Mouse (Mus musculus): ENCODE results near the gene Ubxn2a. TPM values are rescaled to one million over a fixed set of nuclear protein-coding genes. Genes with fewer than 3 reads are reported as not detected.
"Not testable (repeated sequence)": the region's sequence is repeated elsewhere in the genome, so short reads cannot be mapped to it uniquely, and the experiment has no call there.

Ubxn2a gene
- polyA plus RNA-seq, 1 experiment from 2014 or later = 30.0 TPM

DNA sequence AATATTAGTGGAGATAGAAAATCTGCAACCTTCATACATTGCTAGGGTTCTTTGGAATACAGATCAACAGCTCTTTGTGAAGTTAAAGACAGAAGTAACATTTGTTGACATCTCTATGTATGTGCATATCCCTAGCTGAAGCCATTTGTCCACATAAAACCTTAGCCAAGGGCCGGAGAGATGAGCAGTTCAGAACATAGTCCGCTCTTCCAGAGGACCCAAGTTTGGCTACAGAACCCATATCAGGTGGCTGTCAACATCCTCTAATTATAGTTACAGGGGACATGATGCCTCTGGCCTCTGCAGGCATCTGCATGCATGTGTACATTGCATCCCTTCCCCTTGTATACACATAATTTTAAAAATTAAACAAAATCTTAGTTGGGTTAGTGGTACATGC lies 18.3 kb downstream of the Ubxn2a start:
- no peak overlapping the region for H3K4me3 ChIP-seq (ENCODE audit: low read depth, low read length)
- H3K4me1 ChIP-seq (replicated peaks; ENCODE audit: control insufficient read depth, insufficient read depth, low read length) = no peaks in the 10 kb centered on the region
- no peaks in the 10 kb centered on the region for H3K9me3 ChIP-seq (ENCODE audit: control insufficient read depth, low read length)
- no peak overlapping the region for H3K4me2 ChIP-seq (ENCODE audit: low read length)
- WGBS = 91% methylated on average over 2 of the region's 2 CpGs
- ATAC-seq (replicated peaks; ENCODE audit: low FRiP score, low TSS enrichment, low read depth) (no peak), DNase-seq (ENCODE audit: low spot score) (no peak)
- H3K9ac ChIP-seq (ENCODE audit: low read length) = no peak overlapping the region
- H3K36me3 ChIP-seq (ENCODE audit: control insufficient read depth, insufficient read depth, low read length) = peaks cover 13% of the 10 kb centered on the region
- H3K27ac ChIP-seq (ENCODE audit: low read depth) = no peak overlapping the region
- no peaks in the 10 kb centered on the region for H3K27me3 ChIP-seq (replicated peaks; ENCODE audit: control insufficient read depth, insufficient read depth, low read length)

DNA sequence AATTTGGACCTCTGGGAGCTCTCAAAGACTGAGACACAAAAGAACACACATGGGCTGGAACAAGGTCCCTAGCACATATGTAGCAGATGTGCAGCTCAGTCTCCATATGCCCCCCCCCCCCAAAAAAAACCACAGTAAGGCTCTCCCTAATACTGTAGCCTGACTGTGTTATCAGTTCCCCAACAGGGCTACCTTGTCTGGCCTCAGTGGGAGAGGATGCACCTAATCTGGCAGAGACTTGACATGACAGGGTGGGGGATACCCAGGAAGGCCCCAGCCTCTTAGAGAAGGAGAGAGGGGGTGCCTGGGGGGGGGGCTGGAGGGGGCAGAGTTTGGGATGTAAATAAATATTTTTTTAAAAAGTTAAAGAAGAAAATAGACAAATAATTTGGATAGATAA lies 18.8 kb downstream of the Ubxn2a start:
- H3K4me2 ChIP-seq (ENCODE audit: low read length) = no peak overlapping the region
- H3K9me3 ChIP-seq (ENCODE audit: control insufficient read depth, low read length) = no peaks in the 10 kb centered on the region
- no peak overlapping the region for H3K4me3 ChIP-seq (ENCODE audit: low read depth, low read length)
- ATAC-seq (replicated peaks; ENCODE audit: low FRiP score, low TSS enrichment, low read depth) (no peak), DNase-seq (ENCODE audit: low spot score) (no peak)
- no peak overlapping the region for H3K27ac ChIP-seq (ENCODE audit: low read depth)
- no peak overlapping the region for H3K9ac ChIP-seq (ENCODE audit: low read length)
- no peaks in the 10 kb centered on the region for H3K4me1 ChIP-seq (replicated peaks; ENCODE audit: control insufficient read depth, insufficient read depth, low read length)
- no peaks in the 10 kb centered on the region for H3K27me3 ChIP-seq (replicated peaks; ENCODE audit: control insufficient read depth, insufficient read depth, low read length)
- peaks cover 10% of the 10 kb centered on the region for H3K36me3 ChIP-seq (ENCODE audit: control insufficient read depth, insufficient read depth, low read length)

DNA sequence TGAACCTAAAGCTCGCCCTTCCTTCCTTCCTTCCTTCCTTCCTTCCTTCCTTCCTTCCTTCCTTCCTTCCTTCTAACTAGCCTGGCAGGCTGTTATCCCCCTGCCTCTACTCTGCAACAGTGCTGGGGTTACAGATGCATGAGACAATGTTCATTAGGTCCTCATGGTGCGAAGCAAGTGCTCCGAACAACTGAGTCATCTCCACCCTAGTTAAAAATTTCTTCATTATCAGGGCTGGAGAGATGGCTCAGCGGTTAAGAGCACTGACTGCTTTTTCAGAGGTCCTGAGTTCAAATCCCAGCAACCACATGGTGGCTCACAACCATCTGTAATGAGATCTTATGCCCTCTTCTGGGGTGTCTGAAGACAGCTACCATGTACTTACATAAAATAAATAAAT lies 20.9 kb downstream of the Ubxn2a start:
- H3K4me3 ChIP-seq (ENCODE audit: low read depth, low read length); H3K27me3 ChIP-seq (replicated peaks; ENCODE audit: control insufficient read depth, insufficient read depth, low read length); H3K36me3 ChIP-seq (ENCODE audit: control insufficient read depth, insufficient read depth, low read length); DNase-seq (ENCODE audit: low spot score); H3K9me3 ChIP-seq (ENCODE audit: control insufficient read depth, low read length); H3K9ac ChIP-seq (ENCODE audit: low read length); H3K4me1 ChIP-seq (replicated peaks; ENCODE audit: control insufficient read depth, insufficient read depth, low read length); H3K4me2 ChIP-seq (ENCODE audit: low read length); ATAC-seq (replicated peaks; ENCODE audit: low FRiP score, low TSS enrichment, low read depth); H3K27ac ChIP-seq (ENCODE audit: low read depth): not testable (repeated sequence)
- WGBS = 90% methylated on average over 4 of the region's 4 CpGs

DNA sequence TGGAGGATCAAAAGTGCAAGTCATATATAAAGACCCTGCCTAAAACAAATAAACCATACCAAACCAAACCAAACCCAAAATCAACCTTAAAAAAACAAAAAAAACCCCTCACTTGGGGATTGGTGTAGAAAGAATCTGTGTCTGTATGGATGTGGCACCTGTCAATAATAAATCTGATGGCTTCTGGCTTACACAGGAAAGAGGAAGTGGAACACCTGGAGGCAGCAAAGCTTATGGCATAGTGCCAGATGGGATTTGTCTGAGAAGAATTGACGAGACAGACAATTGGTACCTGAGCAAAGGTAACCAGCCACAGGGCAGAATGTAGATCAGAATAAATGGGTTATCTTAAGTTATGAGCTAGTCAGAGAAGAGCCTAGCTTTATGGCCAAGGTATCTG lies 22.4 kb downstream of the Ubxn2a start:
- H3K9me3 ChIP-seq (ENCODE audit: control insufficient read depth, low read length) = no peaks in the 10 kb centered on the region
- ATAC-seq (replicated peaks; ENCODE audit: low FRiP score, low TSS enrichment, low read depth) = no peak
- no peaks in the 10 kb centered on the region for H3K4me1 ChIP-seq (replicated peaks; ENCODE audit: control insufficient read depth, insufficient read depth, low read length)
- H3K27me3 ChIP-seq (replicated peaks; ENCODE audit: control insufficient read depth, insufficient read depth, low read length) = no peaks in the 10 kb centered on the region
- H3K27ac ChIP-seq (ENCODE audit: low read depth) = no peak overlapping the region
- H3K36me3 ChIP-seq (ENCODE audit: control insufficient read depth, insufficient read depth, low read length) = 0 out of 2 replicates have a peak, but pooled peaks cover 6% of the 10 kb centered on the region
- no peak overlapping the region for H3K9ac ChIP-seq (ENCODE audit: low read length)
- no peak for DNase-seq (ENCODE audit: low spot score)
- H3K4me2 ChIP-seq (ENCODE audit: low read length) = no peak overlapping the region
- 66% methylated on average over 1 of the region's 1 CpGs for WGBS
- H3K4me3 ChIP-seq (ENCODE audit: low read depth, low read length) = no peak overlapping the region

DNA sequence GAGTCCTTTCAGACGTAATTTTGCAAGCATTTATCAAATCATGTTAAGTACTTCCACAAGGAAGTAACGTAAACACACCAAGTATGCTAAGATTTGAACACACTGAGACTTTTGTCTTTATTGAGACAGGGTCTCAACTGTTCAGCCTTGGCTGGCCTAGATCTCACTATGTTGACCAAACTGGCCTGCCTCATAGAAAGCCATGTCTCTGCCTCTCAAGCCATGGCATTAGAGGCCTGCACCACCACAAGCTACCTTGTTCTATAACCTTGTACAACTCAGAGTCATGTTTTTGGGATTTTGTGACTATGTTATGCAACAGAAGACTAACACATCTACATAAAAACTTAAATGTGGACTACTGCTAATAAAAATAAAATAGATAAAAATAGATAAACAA lies 25.4 kb downstream of the Ubxn2a start:
- Histone ChIP-seq H3K36me3 (ENCODE audit: control insufficient read depth, insufficient read depth, low read length) (0 out of 2 replicates have a peak, but pooled peaks cover 6% of the 10 kb centered on the region), H3K4me1 (replicated peaks; ENCODE audit: control insufficient read depth, insufficient read depth, low read length) (no peaks in the 10 kb centered on the region), H3K9ac (ENCODE audit: low read length) (no peak overlapping the region), H3K4me2 (ENCODE audit: low read length) (no peak overlapping the region), H3K4me3 (ENCODE audit: low read depth, low read length) (no peak overlapping the region), H3K9me3 (ENCODE audit: control insufficient read depth, low read length) (no peaks in the 10 kb centered on the region), H3K27ac (ENCODE audit: low read depth) (no peak overlapping the region), H3K27me3 (replicated peaks; ENCODE audit: control insufficient read depth, insufficient read depth, low read length) (no peaks in the 10 kb centered on the region)
- WGBS = 65% methylated on average over 2 of the region's 2 CpGs
- DNase-seq (ENCODE audit: low spot score) = no peak
- ATAC-seq (replicated peaks; ENCODE audit: low FRiP score, low TSS enrichment, low read depth) = no peak

DNA sequence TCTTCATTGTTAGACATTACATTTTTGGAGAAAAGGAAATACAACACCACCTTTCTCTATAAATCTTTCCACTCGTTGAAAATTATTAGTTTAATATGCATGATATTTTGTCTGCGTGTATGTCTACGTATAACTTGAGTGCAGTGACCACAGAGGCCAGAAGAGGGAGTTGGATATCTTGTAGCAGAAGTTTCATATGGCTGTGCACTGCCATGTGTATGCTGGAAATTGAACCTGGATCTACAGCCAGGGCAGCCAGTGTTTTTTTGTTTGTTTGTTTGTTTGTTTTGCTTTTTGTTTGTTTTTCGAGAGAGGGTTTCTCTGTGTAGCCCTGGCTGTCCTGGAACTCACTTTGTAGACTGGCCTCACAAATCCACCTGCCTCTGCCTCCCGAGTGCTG lies 28.5 kb downstream of the Ubxn2a start:
- no peaks in the 10 kb centered on the region for H3K9me3 ChIP-seq (ENCODE audit: control insufficient read depth, low read length)
- 0 out of 2 replicates have a peak, but pooled peaks cover 6% of the 10 kb centered on the region for H3K4me1 ChIP-seq (replicated peaks; ENCODE audit: control insufficient read depth, insufficient read depth, low read length)
- no peak overlapping the region for H3K9ac ChIP-seq (ENCODE audit: low read length)
- 94% methylated on average over 5 of the region's 5 CpGs for WGBS
- 0 out of 2 replicates have a peak, but pooled peaks cover 6% of the 10 kb centered on the region for H3K36me3 ChIP-seq (ENCODE audit: control insufficient read depth, insufficient read depth, low read length)
- no peak overlapping the region for H3K4me2 ChIP-seq (ENCODE audit: low read length)
- H3K27me3 ChIP-seq (replicated peaks; ENCODE audit: control insufficient read depth, insufficient read depth, low read length) = no peaks in the 10 kb centered on the region
- ATAC-seq (replicated peaks; ENCODE audit: low FRiP score, low TSS enrichment, low read depth) = no peak
- H3K27ac ChIP-seq (ENCODE audit: low read depth) = no peak overlapping the region
- no peak for DNase-seq (ENCODE audit: low spot score)
- no peak overlapping the region for H3K4me3 ChIP-seq (ENCODE audit: low read depth, low read length)

DNA sequence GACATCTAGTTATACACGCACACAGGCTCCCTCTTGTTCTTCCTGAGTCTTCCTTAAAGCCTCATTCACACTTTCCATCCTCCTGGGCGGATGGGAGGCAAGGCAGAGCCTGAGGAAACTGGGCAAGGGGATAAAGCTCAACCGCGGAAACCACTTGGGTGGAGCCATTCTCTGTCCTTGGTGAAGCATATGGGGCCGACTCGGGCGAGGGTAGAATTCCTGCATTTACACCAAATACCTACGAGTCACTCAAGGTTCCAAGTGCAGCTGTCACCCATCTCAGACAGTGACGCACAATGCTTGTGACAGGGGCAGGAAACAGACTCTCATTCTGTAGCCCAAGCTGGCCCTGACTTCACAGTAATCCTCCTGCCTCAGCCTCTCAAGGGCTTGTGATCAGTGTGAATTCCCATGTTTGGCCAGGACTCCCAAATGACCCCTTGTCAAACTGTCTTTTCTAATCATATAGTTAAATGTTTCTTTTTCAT lies 29.2 kb downstream of the Ubxn2a start:
- ATAC-seq (replicated peaks; ENCODE audit: low FRiP score, low TSS enrichment, low read depth) = no peak
- WGBS = 78% methylated on average over 9 of the region's 9 CpGs
- H3K9ac ChIP-seq (ENCODE audit: low read length) = no peak overlapping the region

DNA sequence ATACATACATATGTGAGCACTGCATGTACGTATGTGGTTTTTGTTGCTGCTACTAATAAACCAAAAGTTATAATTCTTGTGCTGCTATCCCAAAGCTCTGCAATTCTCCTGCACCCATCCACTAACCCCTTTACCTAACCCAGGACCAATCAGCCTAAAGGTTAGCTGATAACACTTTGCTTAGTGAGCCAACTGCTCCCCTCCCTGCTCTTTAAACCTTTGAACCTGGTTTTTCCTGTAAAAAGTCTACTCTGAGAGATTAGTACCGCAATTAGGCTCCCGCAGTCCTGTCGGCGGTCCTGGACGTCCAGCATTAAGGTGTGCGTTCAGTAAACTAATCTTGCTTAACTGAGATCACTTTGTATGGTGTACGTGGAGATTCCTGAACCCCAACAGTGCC lies 31.9 kb downstream of the Ubxn2a start:
- H3K36me3 ChIP-seq (ENCODE audit: control insufficient read depth, insufficient read depth, low read length) = no peaks in the 10 kb centered on the region
- no peak overlapping the region for H3K4me3 ChIP-seq (ENCODE audit: low read depth, low read length)
- WGBS = 70% methylated on average over 8 of the region's 8 CpGs
- H3K4me1 ChIP-seq (replicated peaks; ENCODE audit: control insufficient read depth, insufficient read depth, low read length) = 0 out of 2 replicates have a peak, but pooled peaks cover 6% of the 10 kb centered on the region
- peak; percentile 53 for DNase-seq (ENCODE audit: low spot score)
- H3K9ac ChIP-seq (ENCODE audit: low read length) = no peak overlapping the region
- H3K4me2 ChIP-seq (ENCODE audit: low read length) = no peak overlapping the region
- H3K9me3 ChIP-seq (ENCODE audit: control insufficient read depth, low read length) = no peaks in the 10 kb centered on the region
- no peak overlapping the region for H3K27ac ChIP-seq (ENCODE audit: low read depth)
- peak; percentile 26 for ATAC-seq (replicated peaks; ENCODE audit: low FRiP score, low TSS enrichment, low read depth)
- H3K27me3 ChIP-seq (replicated peaks; ENCODE audit: control insufficient read depth, insufficient read depth, low read length) = no peaks in the 10 kb centered on the region

More for the DNA sequence above, 29.2 kb downstream of the Ubxn2a start:
- no peak for DNase-seq (ENCODE audit: low spot score)
- H3K36me3 ChIP-seq (ENCODE audit: control insufficient read depth, insufficient read depth, low read length) = 0 out of 2 replicates have a peak, but pooled peaks cover 6% of the 10 kb centered on the region
- H3K4me3 ChIP-seq (ENCODE audit: low read depth, low read length) = no peak overlapping the region
- no peaks in the 10 kb centered on the region for H3K9me3 ChIP-seq (ENCODE audit: control insufficient read depth, low read length)
- no peak overlapping the region for H3K27ac ChIP-seq (ENCODE audit: low read depth)
- no peak overlapping the region for H3K4me2 ChIP-seq (ENCODE audit: low read length)
- H3K27me3 ChIP-seq (replicated peaks; ENCODE audit: control insufficient read depth, insufficient read depth, low read length) = no peaks in the 10 kb centered on the region
- 0 out of 2 replicates have a peak, but pooled peaks cover 6% of the 10 kb centered on the region for H3K4me1 ChIP-seq (replicated peaks; ENCODE audit: control insufficient read depth, insufficient read depth, low read length)

DNA sequence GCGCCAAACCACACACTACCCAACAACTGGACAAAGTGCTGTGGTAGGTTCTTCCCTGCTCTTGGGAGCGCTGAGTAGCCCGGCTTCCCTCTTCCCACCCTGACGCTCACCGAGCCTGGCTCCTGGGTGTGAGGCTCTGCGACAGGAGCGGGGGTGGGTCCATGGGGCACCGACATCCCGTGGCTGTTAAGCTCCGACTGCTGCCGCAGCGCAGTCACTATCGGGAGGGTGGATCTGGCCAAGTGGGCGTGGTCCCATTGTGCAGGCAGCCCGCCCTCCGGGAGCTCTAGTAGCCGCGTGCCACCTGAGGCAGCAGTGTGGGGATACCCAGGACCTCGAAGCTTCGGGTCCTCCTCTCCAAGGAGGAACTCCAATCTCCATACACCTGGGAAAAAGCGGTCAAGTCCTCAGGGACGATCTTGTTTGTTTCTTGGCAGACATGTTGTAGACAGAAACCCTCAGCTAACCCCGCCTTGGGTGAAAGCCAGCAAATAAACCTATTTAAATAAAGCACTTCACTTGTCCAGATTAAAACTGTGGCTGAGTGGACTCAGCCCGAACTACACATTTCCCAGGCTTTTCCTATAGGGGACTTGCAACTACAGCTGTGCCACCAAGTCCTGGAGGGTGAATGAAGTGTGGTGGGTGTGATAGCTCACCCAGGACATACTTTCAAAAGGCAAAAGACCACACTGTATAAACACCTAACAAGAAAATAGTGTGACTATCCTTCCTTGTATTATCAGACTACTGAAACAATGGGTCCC lies 33.2 kb downstream of the Ubxn2a start, which contains the start of gene Mfsd2b:
TSS of gene Mfsd2b (minus strand) at position 199 of the 767 bp plus-strand sequence.
- H3K4me2 ChIP-seq (ENCODE audit: low read length) = peak within 1 kb of the TSS; percentile 51
- peak within 1 kb of the TSS; percentile 5 for H3K9ac ChIP-seq (ENCODE audit: low read length)
- no peaks in the 10 kb centered on the region for H3K27me3 ChIP-seq (replicated peaks; ENCODE audit: control insufficient read depth, insufficient read depth, low read length)
- H3K27ac ChIP-seq (ENCODE audit: low read depth) = no peak within 1 kb of the TSS
- no peaks in the 10 kb centered on the region for H3K9me3 ChIP-seq (ENCODE audit: control insufficient read depth, low read length)
- DNase-seq (ENCODE audit: low spot score) = peak; percentile 79
- ATAC-seq (replicated peaks; ENCODE audit: low FRiP score, low TSS enrichment, low read depth) = peak; percentile 89
- H3K36me3 ChIP-seq (ENCODE audit: control insufficient read depth, insufficient read depth, low read length) = no peaks in the 10 kb centered on the region
- WGBS = 4% methylated on average over 24 of the region's 24 CpGs
- 0 out of 2 replicates have a peak, but pooled peaks cover 6% of the 10 kb centered on the region for H3K4me1 ChIP-seq (replicated peaks; ENCODE audit: control insufficient read depth, insufficient read depth, low read length)
- H3K4me3 ChIP-seq (ENCODE audit: low read depth, low read length) = peak within 1 kb of the TSS; percentile 31
